Mouse (Mus musculus) ES-E14 (cell line): ENCODE measurements around the gene Kalrn.

Source experiments
- HCFC1 ChIP-seq: IDR thresholded peaks from 2 replicates; pipeline ENCODE4 v1.6.1; 2012; ENCODE audit warnings: low read length, inconsistent platforms, borderline replicate concordance; ENCODE audit not compliant: insufficient read depth
- MAFK ChIP-seq: IDR thresholded peaks from 2 replicates; pipeline ENCODE4 v1.6.1; 2014; ENCODE audit warnings: mild to moderate bottlenecking, low read depth, low read length, inconsistent platforms; ENCODE audit not compliant: insufficient read depth
- ZC3H11A ChIP-seq: IDR thresholded peaks from 2 replicates; pipeline ENCODE4 v1.6.1; 2012; ENCODE audit warnings: low read depth, mild to moderate bottlenecking, inconsistent platforms, low read length, borderline replicate concordance
- ZNF384 ChIP-seq: IDR thresholded peaks from 2 replicates; pipeline ENCODE4 v1.6.1; 2012; ENCODE audit warnings: low read depth, low read length, inconsistent platforms

GRCm38 (mm10) chr16:34095548-34096141, 477.7 kb downstream of the Kalrn start:
- no peak for TF ChIP-seq ZC3H11A
- TF ChIP-seq MAFK: no peak
- no peak for TF ChIP-seq ZNF384
- TF ChIP-seq HCFC1: no peak
